ENCODE assay signal across 8 mouse cellular contexts in genomic region chr3:68467941-68468687, GRCm38 (mm10).
A peak's percentile ranks its signal among the peaks of the same experiment; 100 is the strongest.
DNase-seq lines count a peak whose midpoint lies in the region; ATAC-seq and TF ChIP-seq lines count a peak whose summit lies in the region.

No protein-coding gene starts in this region.

- ATAC-seq in embryonic facial prominence, embryonic 11.5 days (replicated peaks; ENCODE audit: insufficient number of reproducible peaks, low FRiP score, low TSS enrichment, low read depth): peak; percentile 56; the same call in 1 of the 2 replicates
- ATAC-seq in limb, embryonic 13.5 days (ENCODE audit: low FRiP score, low read depth): no peak
- ATAC-seq in stomach, embryonic 14.5 days (ENCODE audit: insufficient number of reproducible peaks, insufficient read depth, low FRiP score, low read depth): peak; percentile 50; the same call in 1 of the 2 replicates
- ATAC-seq in activated CD4-positive, CD25-positive, alpha-beta regulatory T cell, adult 4 months: no peak

- 2% methylated on average over 10 of the region's 10 CpGs for WGBS in embryonic facial prominence, embryonic 11.5 days
- under 1% methylated on average over 10 of the region's 10 CpGs for WGBS in hindbrain, embryonic 10.5 days
- WGBS in limb, embryonic 13.5 days: 2% methylated on average over 10 of the region's 10 CpGs
- 4% methylated on average over 10 of the region's 10 CpGs for WGBS in stomach, embryonic 14.5 days

- DNase-seq in embryonic facial prominence, embryonic 11.5 days (ENCODE audit: low spot score): peak; percentile 61
- peak; percentile 54 for DNase-seq in hindbrain, embryonic 10.5 days (ENCODE audit: low spot score)
- DNase-seq in testis, postnatal 14 days (ENCODE audit: low spot score): no peak
- DNase-seq in layer of hippocampus, adult 8-10 months (ENCODE audit: low spot score in 2 of 2): no peak

- H3K9me3 ChIP-seq in ES-Bruce4 (replicated peaks; ENCODE audit: control insufficient read depth, insufficient read depth, low read length, poor library complexity, severe bottlenecking): no peaks in the 10 kb centered on the region
- no peaks in the 10 kb centered on the region for H3K9me3 ChIP-seq in embryonic facial prominence, embryonic 11.5 days (replicated peaks; ENCODE audit: control insufficient read depth, low read length)
- H3K9me3 ChIP-seq in hindbrain, embryonic 10.5 days: no peaks in the 10 kb centered on the region
- no peaks in the 10 kb centered on the region for H3K9me3 ChIP-seq in limb, embryonic 13.5 days
- no peaks in the 10 kb centered on the region for H3K9me3 ChIP-seq in stomach, embryonic 14.5 days (ENCODE audit: control insufficient read depth, low read depth, low read length)

- H3K4me2 ChIP-seq in embryonic facial prominence, embryonic 11.5 days (ENCODE audit: low read depth, low read length): peak overlapping the region; percentile 47
- H3K4me2 ChIP-seq in limb, embryonic 13.5 days (replicated peaks): peak overlapping the region; percentile 54
- H3K4me2 ChIP-seq in stomach, embryonic 14.5 days (replicated peaks; ENCODE audit: low read depth, low read length): peak overlapping the region; percentile 31

- H3K27me3 ChIP-seq in ES-Bruce4 (ENCODE audit: control insufficient read depth, insufficient read depth, low read length, poor library complexity, severe bottlenecking): no peaks in the 10 kb centered on the region; the same call in 1 of the 2 replicates
- H3K27me3 ChIP-seq in embryonic facial prominence, embryonic 11.5 days (ENCODE audit: control insufficient read depth, insufficient read depth, low read length): no peaks in the 10 kb centered on the region
- H3K27me3 ChIP-seq in hindbrain, embryonic 10.5 days (ENCODE audit: insufficient read depth, poor library complexity, severe bottlenecking): peaks cover 12% of the 10 kb centered on the region; the same call in 1 of the 2 replicates
- no peaks in the 10 kb centered on the region; the same call in 1 of the 2 replicates for H3K27me3 ChIP-seq in limb, embryonic 13.5 days
- no peaks in the 10 kb centered on the region for H3K27me3 ChIP-seq in stomach, embryonic 14.5 days (ENCODE audit: control insufficient read depth, insufficient read depth, low read length)

- H3K9ac ChIP-seq in ES-Bruce4 (ENCODE audit: low read depth, poor library complexity, severe bottlenecking): no peak overlapping the region
- H3K9ac ChIP-seq in embryonic facial prominence, embryonic 11.5 days (replicated peaks; ENCODE audit: low read length): peak overlapping the region; percentile 28
- no peak overlapping the region for H3K9ac ChIP-seq in limb, embryonic 13.5 days
- no peak overlapping the region for H3K9ac ChIP-seq in stomach, embryonic 14.5 days (replicated peaks; ENCODE audit: low read depth, low read length)

- H3K36me3 ChIP-seq in ES-Bruce4 (ENCODE audit: control insufficient read depth, insufficient read depth, low read length, poor library complexity, severe bottlenecking): no peaks in the 10 kb centered on the region
- H3K36me3 ChIP-seq in embryonic facial prominence, embryonic 11.5 days (replicated peaks; ENCODE audit: control insufficient read depth, insufficient read depth, low read depth, low read length): no peaks in the 10 kb centered on the region
- no peaks in the 10 kb centered on the region for H3K36me3 ChIP-seq in hindbrain, embryonic 10.5 days
- H3K36me3 ChIP-seq in limb, embryonic 13.5 days: no peaks in the 10 kb centered on the region
- no peaks in the 10 kb centered on the region for H3K36me3 ChIP-seq in stomach, embryonic 14.5 days (ENCODE audit: control insufficient read depth, insufficient read depth, low read length)

- peak overlapping the region; percentile 21; the same call in 1 of the 2 replicates for H3K27ac ChIP-seq in ES-Bruce4 (ENCODE audit: insufficient read depth, low read length)
- no peak overlapping the region for H3K27ac ChIP-seq in embryonic facial prominence, embryonic 11.5 days (replicated peaks; ENCODE audit: low read depth, low read length)
- H3K27ac ChIP-seq in hindbrain, embryonic 10.5 days: peak overlapping the region; percentile 72
- H3K27ac ChIP-seq in limb, embryonic 13.5 days: no peak overlapping the region
- no peak overlapping the region; the same call in 1 of the 2 replicates for H3K27ac ChIP-seq in stomach, embryonic 14.5 days (ENCODE audit: low read length)

- no peak for TF ChIP-seq CTCF in ES-Bruce4 (IDR thresholded peaks at IDR 0.05; ENCODE audit: low read depth, low read length)

- TF ChIP-seq EP300 in ES-Bruce4 (IDR thresholded peaks at IDR 0.05; ENCODE audit: insufficient read depth, low read depth, low read length): no peak

- TF ChIP-seq POLR2A in ES-Bruce4 (IDR thresholded peaks at IDR 0.05; ENCODE audit: insufficient read depth, low read length): no peak

- H3K4me3 ChIP-seq in ES-Bruce4 (ENCODE audit: low read depth, low read length): peak overlapping the region; percentile 25
- H3K4me3 ChIP-seq in embryonic facial prominence, embryonic 11.5 days (ENCODE audit: low read depth, low read length): peak overlapping the region; percentile 21
- H3K4me3 ChIP-seq in hindbrain, embryonic 10.5 days: peak overlapping the region; percentile 43
- H3K4me3 ChIP-seq in limb, embryonic 13.5 days: peak overlapping the region; percentile 20
- peak overlapping the region; percentile 19 for H3K4me3 ChIP-seq in stomach, embryonic 14.5 days (ENCODE audit: low read depth, low read length)

- peaks cover 3% of the 10 kb centered on the region for H3K4me1 ChIP-seq in ES-Bruce4 (ENCODE audit: control insufficient read depth, insufficient read depth, low read length)
- no peaks in the 10 kb centered on the region; the same call in 1 of the 2 replicates for H3K4me1 ChIP-seq in embryonic facial prominence, embryonic 11.5 days (ENCODE audit: control insufficient read depth, insufficient read depth, low read length)
- peaks cover 31% of the 10 kb centered on the region for H3K4me1 ChIP-seq in hindbrain, embryonic 10.5 days (replicated peaks)
- H3K4me1 ChIP-seq in limb, embryonic 13.5 days: peaks cover 45% of the 10 kb centered on the region
- H3K4me1 ChIP-seq in stomach, embryonic 14.5 days (ENCODE audit: control insufficient read depth, insufficient read depth, low read length): peaks cover 20% of the 10 kb centered on the region

Comparison
In these comparisons a context has a peak if more than half of its experiments do, and no peak if none do; other contexts are left out.
1. H3K27ac ChIP-seq: peak in ES-Bruce4 (single experiment) and hindbrain, embryonic 10.5 days (single experiment); none in embryonic facial prominence, embryonic 11.5 days (single experiment), limb, embryonic 13.5 days (single experiment) and stomach, embryonic 14.5 days (single experiment).
2. ATAC-seq: peak in embryonic facial prominence, embryonic 11.5 days (single experiment) and stomach, embryonic 14.5 days (single experiment); none in limb, embryonic 13.5 days (single experiment) and activated CD4-positive, CD25-positive, alpha-beta regulatory T cell, adult 4 months (single experiment).
3. DNase-seq: peak in embryonic facial prominence, embryonic 11.5 days (single experiment) and hindbrain, embryonic 10.5 days (single experiment); none in testis, postnatal 14 days (single experiment) and layer of hippocampus, adult 8-10 months (0 of 2).
4. Peak in every context shown above with its lines, with median percentiles within 50 percentile points of each other: H3K4me3 ChIP-seq and H3K4me2 ChIP-seq.